Mouse (Mus musculus) olfactory bulb, adult 2 months (tissue): Measurements from ENCODE around the gene Gdpd3.

ENCODE experiments used
- CTCF ChIP-seq: fragments of 200-500 bp; IDR thresholded peaks from 2 replicates; pipeline ENCODE4 v1.5.1; 2012; ENCODE audit warnings: low read depth, mild to moderate bottlenecking, low read length, moderate library complexity; ENCODE audit not compliant: insufficient read depth
- POLR2A ChIP-seq: fragments of 200-500 bp; IDR thresholded peaks from 2 replicates; pipeline ENCODE4 v1.6.1; 2012; ENCODE audit warnings: mild to moderate bottlenecking, low read depth, low read length, moderate library complexity; ENCODE audit not compliant: insufficient read depth

DNA sequence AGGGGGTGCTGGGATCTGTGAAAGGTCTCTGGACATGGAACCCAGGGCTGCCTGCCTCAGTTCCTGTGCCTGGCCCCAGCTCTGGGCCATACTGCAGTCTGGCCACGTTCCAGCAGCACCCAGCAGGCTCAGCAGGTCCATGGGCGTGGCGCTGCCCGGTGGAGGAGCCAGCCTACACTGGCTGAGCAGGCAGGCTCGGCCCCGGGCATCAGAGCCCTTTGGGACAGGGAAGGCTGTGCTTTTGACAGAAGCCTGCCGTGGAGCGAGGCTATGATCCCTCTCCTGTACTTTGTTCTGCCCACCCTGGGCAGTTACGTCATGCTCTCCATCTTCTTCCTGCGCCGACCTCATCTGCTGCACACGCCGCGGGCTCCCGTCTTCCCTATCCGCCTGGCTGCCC lies at the start of gene Gdpd3:
- TF ChIP-seq CTCF: no peak
- no peak for TF ChIP-seq POLR2A
